Mouse (Mus musculus) inflammation-experienced regulatory T-cells, adult 6 months (primary cell): ENCODE data around the gene Cpne8. TPM values are rescaled to one million over a fixed set of nuclear protein-coding genes. Genes with fewer than 3 reads are reported as not detected.
"Not testable (repeated sequence)": the region's sequence is repeated elsewhere in the genome, so short reads cannot be mapped to it uniquely, and the experiment has no call there.

Source experiments
- ATAC-seq: one replicate; pipeline ENCODE4 v1.8.0; 2017
- polyA plus RNA-seq, 3 experiments: library from polyadenylated mRNA; unstranded; fragments of 100-300 nt; shearing (Covaris generic); gene quantifications; one replicate each; pipeline ENCODE4 v1.2.1; 2017

Cpne8 gene
- polyA plus RNA-seq, 3 experiments from 2014 or later = 1.9 to 5.5 TPM; not detected in 1

GRCm38 (mm10) chr15:90610767-90611166 is 68.5 kb downstream of the Cpne8 start:
- ATAC-seq = not testable (repeated sequence)

- no peak for ATAC-seq
These were observed 69.3 kb downstream of the Cpne8 start for GRCm38 (mm10) chr15:90609836-90610415.

GRCm38 (mm10) chr15:90608368-90608767 is 70.9 kb downstream of the Cpne8 start:
- ATAC-seq = no peak

- no peak for ATAC-seq
These were observed 72.1 kb downstream of the Cpne8 start for GRCm38 (mm10) chr15:90607181-90607580.

GRCm38 (mm10) chr15:90603676-90604075 is 75.6 kb downstream of the Cpne8 start:
- ATAC-seq = no peak

- ATAC-seq = no peak
These were observed 81.3 kb downstream of the Cpne8 start for GRCm38 (mm10) chr15:90597715-90598497.

GRCm38 (mm10) chr15:90595592-90595991 is 83.6 kb downstream of the Cpne8 start:
- ATAC-seq = no peak

- ATAC-seq = no peak
These were observed 89.6 kb downstream of the Cpne8 start for GRCm38 (mm10) chr15:90589587-90589986.

GRCm38 (mm10) chr15:90577402-90577801 is 101.8 kb downstream of the Cpne8 start:
- no peak for ATAC-seq

- ATAC-seq = no peak
These were observed 110.0 kb downstream of the Cpne8 start for GRCm38 (mm10) chr15:90569246-90569645.

GRCm38 (mm10) chr15:90568050-90568449 is 111.2 kb downstream of the Cpne8 start:
- no peak for ATAC-seq

GRCm38 (mm10) chr15:90563996-90564395 is 115.2 kb downstream of the Cpne8 start:
- no peak for ATAC-seq

- no peak for ATAC-seq
These were observed 117.6 kb downstream of the Cpne8 start for GRCm38 (mm10) chr15:90561613-90562012.

- no peak for ATAC-seq
These were observed 130.6 kb downstream of the Cpne8 start for GRCm38 (mm10) chr15:90548589-90548988.

- no peak for ATAC-seq
These were observed 135.8 kb downstream of the Cpne8 start for GRCm38 (mm10) chr15:90543447-90543846.

GRCm38 (mm10) chr15:90542126-90542525 is 137.1 kb downstream of the Cpne8 start:
- no peak for ATAC-seq

- ATAC-seq = no peak
These were observed 142.7 kb downstream of the Cpne8 start for GRCm38 (mm10) chr15:90536311-90537202.

GRCm38 (mm10) chr15:90535730-90536129 is 143.5 kb downstream of the Cpne8 start:
- ATAC-seq = no peak

GRCm38 (mm10) chr15:90512769-90513168 is 166.5 kb downstream of the Cpne8 start:
- ATAC-seq = no peak

GRCm38 (mm10) chr15:90497080-90497479 is 182.2 kb downstream of the Cpne8 start:
- no peak for ATAC-seq

GRCm38 (mm10) chr15:90491558-90491957 is 187.7 kb downstream of the Cpne8 start:
- ATAC-seq = no peak

- no peak for ATAC-seq
These were observed 189.0 kb downstream of the Cpne8 start for GRCm38 (mm10) chr15:90490186-90490585.

GRCm38 (mm10) chr15:90470561-90470960 is 208.7 kb downstream of the Cpne8 start:
- ATAC-seq = not testable (repeated sequence)
